Comparison of ENCODE assay signal across 8 mouse cellular contexts in genomic region chr4:124843493-124843892, GRCm38 (mm10). TPM values are rescaled to one million over a fixed set of nuclear protein-coding genes. Genes with fewer than 3 reads are reported as not detected.
DNase-seq lines count a peak whose midpoint lies in the region; ATAC-seq and TF ChIP-seq lines count a peak whose summit lies in the region.
"Had no signal": no experiment of that assay in that cellular context is flagged by ENCODE, and none has a peak within 500 bp of the region (broad histone marks: within the 10 kb centered on the region; RNA-seq: fewer than 3 reads in every experiment).

No protein-coding gene starts in this region.

- no peak overlapping the region for H3K4me3 ChIP-seq in embryonic fibroblast, embryonic 13.5 days (ENCODE audit: insufficient read depth, low read length)
- H3K4me3 ChIP-seq in kidney, embryonic 15.5 days (replicated peaks) = no peak overlapping the region

- H3K27me3 ChIP-seq in kidney, embryonic 15.5 days = no peaks in the 10 kb centered on the region

- no peak overlapping the region for H3K27ac ChIP-seq in embryonic fibroblast, embryonic 13.5 days (ENCODE audit: insufficient read depth, low read length)
- H3K27ac ChIP-seq in kidney, embryonic 15.5 days = no peak overlapping the region

- peak; percentile 97; the same call in 1 of the 2 replicates for TF ChIP-seq CTCF in embryonic fibroblast, embryonic 13.5 days (IDR thresholded peaks at IDR 0.05; ENCODE audit: borderline replicate concordance, insufficient read depth, low read length)

- no peaks in the 10 kb centered on the region for H3K4me1 ChIP-seq in embryonic fibroblast, embryonic 13.5 days (ENCODE audit: control insufficient read depth, insufficient read depth, low read length)
- peaks cover 7% of the 10 kb centered on the region; the same call in 1 of the 2 replicates for H3K4me1 ChIP-seq in kidney, embryonic 15.5 days

- peak; percentile 34; the same call in 1 of the 2 replicates for ATAC-seq in kidney, embryonic 15.5 days (replicated peaks; ENCODE audit: low FRiP score)
- ATAC-seq in megakaryocyte-erythroid progenitor cell, adult 5-6 weeks (replicated peaks; ENCODE audit: low FRiP score, low TSS enrichment, poor library complexity, severe bottlenecking) = peak; percentile 84

- no peak for TF ChIP-seq POLR2A in embryonic fibroblast, embryonic 13.5 days (IDR thresholded peaks at IDR 0.05; ENCODE audit: low read depth, low read length)

- no peak overlapping the region for H3K9ac ChIP-seq in kidney, embryonic 15.5 days

- DNase-seq in right cerebral cortex, postnatal 4 days = peak; percentile 26
- no peak for DNase-seq in right cerebral cortex, adult 2 months (ENCODE audit: low spot score in 2 of 2)
- peak; percentile 89 for DNase-seq in ZHBTc4 (ENCODE audit: low read depth, low spot score)
- peak; percentile 27 for DNase-seq in yolk sac, embryonic 10.5 days (ENCODE audit: low spot score)

- 0 out of 2 replicates have a peak, but pooled peaks cover 2% of the 10 kb centered on the region for H3K9me3 ChIP-seq in kidney, embryonic 15.5 days (replicated peaks)

- H3K4me2 ChIP-seq in kidney, embryonic 15.5 days = no peak overlapping the region

- 49% methylated on average over 11 of the region's 11 CpGs for WGBS in kidney, embryonic 15.5 days

- peaks cover 55% of the 10 kb centered on the region for H3K36me3 ChIP-seq in kidney, embryonic 15.5 days

RNA-seq across cellular contexts. Expression of gene Yrdc, which starts 7.0 kb away (rescaled TPM):
- polyA plus RNA-seq in embryonic fibroblast, embryonic 13.5 days (2011; ENCODE audit: insufficient read length, low read depth, missing spikeins) = 26.2 and 32.8 TPM in 2 replicates
- 35.0 and 42.5 TPM in 2 replicates for polyA plus RNA-seq in kidney, embryonic 15.5 days (2015; fragmentation: Nextera tagmentation; extraction: Ambion mirVana)
- total RNA-seq in megakaryocyte-erythroid progenitor cell, adult 5-6 weeks (2014; fragmentation: Nextera tagmentation) = 32.1 and 62.2 TPM in 2 replicates
- 15.5 and 30.5 TPM in 2 replicates for total RNA-seq in megakaryocyte-erythroid progenitor cell, adult 5-6 weeks (2017)

RNA-seq across cellular contexts. Expression of gene 1110065P20Rik, which starts 7.5 kb away (rescaled TPM):
- 23.9 and 26.0 TPM in 2 replicates for polyA plus RNA-seq in embryonic fibroblast, embryonic 13.5 days (2011; ENCODE audit: insufficient read length, low read depth, missing spikeins)
- polyA plus RNA-seq in kidney, embryonic 15.5 days (2015; fragmentation: Nextera tagmentation; extraction: Ambion mirVana) = 46.9 and 50.3 TPM in 2 replicates
- total RNA-seq in megakaryocyte-erythroid progenitor cell, adult 5-6 weeks (2014; fragmentation: Nextera tagmentation) = 11.8 and 14.4 TPM in 2 replicates
- total RNA-seq in megakaryocyte-erythroid progenitor cell, adult 5-6 weeks (2017) = 1.5 and 4.2 TPM in 2 replicates

RNA-seq across cellular contexts. Expression of gene Maneal, which starts 18.5 kb away (rescaled TPM):
- 0.18 and 0.44 TPM in 2 replicates for polyA plus RNA-seq in embryonic fibroblast, embryonic 13.5 days (2011; ENCODE audit: insufficient read length, low read depth, missing spikeins)
- 0.49 and 0.71 TPM in 2 replicates for polyA plus RNA-seq in kidney, embryonic 15.5 days (2015; fragmentation: Nextera tagmentation; extraction: Ambion mirVana)
- total RNA-seq in megakaryocyte-erythroid progenitor cell, adult 5-6 weeks (2014; fragmentation: Nextera tagmentation) = not detected in 2 replicates
- total RNA-seq in megakaryocyte-erythroid progenitor cell, adult 5-6 weeks (2017) = 0.19 TPM in 1 of 2 replicates, not detected in the other

RNA-seq across cellular contexts. Expression of gene Epha10, which starts 37.2 kb away (rescaled TPM):
- polyA plus RNA-seq in embryonic fibroblast, embryonic 13.5 days (2011; ENCODE audit: insufficient read length, low read depth, missing spikeins) = not detected in 2 replicates
- 0.10 and 0.21 TPM in 2 replicates for polyA plus RNA-seq in kidney, embryonic 15.5 days (2015; fragmentation: Nextera tagmentation; extraction: Ambion mirVana)
- not detected in 2 replicates for total RNA-seq in megakaryocyte-erythroid progenitor cell, adult 5-6 weeks (2014; fragmentation: Nextera tagmentation)
- not detected in 2 replicates for total RNA-seq in megakaryocyte-erythroid progenitor cell, adult 5-6 weeks (2017)
- total RNA-seq: heart, adult 18-20 months had no signal

RNA-seq across cellular contexts. Expression of gene Mtf1, which starts 41.6 kb away (rescaled TPM):
- 16.4 and 19.0 TPM in 2 replicates for polyA plus RNA-seq in embryonic fibroblast, embryonic 13.5 days (2011; ENCODE audit: insufficient read length, low read depth, missing spikeins)
- polyA plus RNA-seq in kidney, embryonic 15.5 days (2015; fragmentation: Nextera tagmentation; extraction: Ambion mirVana) = 14.2 and 15.5 TPM in 2 replicates
- 38.3 and 50.7 TPM in 2 replicates for total RNA-seq in megakaryocyte-erythroid progenitor cell, adult 5-6 weeks (2014; fragmentation: Nextera tagmentation)
- 35.2 and 44.4 TPM in 2 replicates for total RNA-seq in megakaryocyte-erythroid progenitor cell, adult 5-6 weeks (2017)

Comparison
In these comparisons a context has a peak if more than half of its experiments do, and no peak if none do; other contexts are left out.
1. DNase-seq: peak in right cerebral cortex, postnatal 4 days (single experiment), ZHBTc4 (single experiment) and yolk sac, embryonic 10.5 days (single experiment); none in right cerebral cortex, adult 2 months (0 of 2).